Mouse (Mus musculus): ENCODE results near the gene Pif1. TPM values are rescaled to one million over a fixed set of nuclear protein-coding genes. Genes with fewer than 3 reads are reported as not detected.

Gene Pif1
- polyA plus RNA-seq, 1 experiment, result 3.8 TPM

GRCm38 (mm10) chr9:65587573-65588358 lies 806 bp downstream of the Pif1 start:
- TF ChIP-seq CTCF (IDR thresholded peaks at IDR 0.05; ENCODE audit: low read depth, low read length), result no peak
- TF ChIP-seq POLR2A (IDR thresholded peaks at IDR 0.05; ENCODE audit: borderline replicate concordance, low read depth, low read length), result no peak
- Histone ChIP-seq H3K27ac (ENCODE audit: insufficient read depth, low read depth, low read length) (no peak overlapping the region), H3K4me1 (ENCODE audit: control insufficient read depth, insufficient read depth, low read length) (peaks cover 1% of the 10 kb centered on the region), H3K4me3 (ENCODE audit: insufficient read depth, low read length) (peak overlapping the region; percentile 64)

GRCm38 (mm10) chr9:65589091-65589490 lies 2.1 kb downstream of the Pif1 start:
- Histone ChIP-seq H3K4me1 (ENCODE audit: control insufficient read depth, insufficient read depth, low read length) (no peaks in the 10 kb centered on the region), H3K27ac (ENCODE audit: insufficient read depth, low read depth, low read length) (no peak overlapping the region), H3K4me3 (ENCODE audit: insufficient read depth, low read length) (no peak overlapping the region)
- no peak for TF ChIP-seq POLR2A (IDR thresholded peaks at IDR 0.05; ENCODE audit: borderline replicate concordance, low read depth, low read length)
- TF ChIP-seq CTCF (IDR thresholded peaks at IDR 0.05; ENCODE audit: low read depth, low read length), result no peak

- H3K4me1 ChIP-seq (ENCODE audit: control insufficient read depth, insufficient read depth, low read length), result no peaks in the 10 kb centered on the region
- H3K27ac ChIP-seq (ENCODE audit: insufficient read depth, low read depth, low read length), result no peak overlapping the region
- H3K4me3 ChIP-seq (ENCODE audit: insufficient read depth, low read length), result no peak overlapping the region
- TF ChIP-seq CTCF (IDR thresholded peaks at IDR 0.05; ENCODE audit: low read depth, low read length), result no peak
- TF ChIP-seq POLR2A (IDR thresholded peaks at IDR 0.05; ENCODE audit: borderline replicate concordance, low read depth, low read length), result no peak
Measured at GRCm38 (mm10) chr9:65592721-65593120, 5.8 kb downstream of the Pif1 start.

GRCm38 (mm10) chr9:65593596-65593995 lies 6.6 kb downstream of the Pif1 start:
- Histone ChIP-seq H3K4me3 (ENCODE audit: insufficient read depth, low read length) (no peak overlapping the region), H3K4me1 (ENCODE audit: control insufficient read depth, insufficient read depth, low read length) (no peaks in the 10 kb centered on the region), H3K27ac (ENCODE audit: insufficient read depth, low read depth, low read length) (no peak overlapping the region)
- TF ChIP-seq POLR2A (IDR thresholded peaks at IDR 0.05; ENCODE audit: borderline replicate concordance, low read depth, low read length) (no peak), CTCF (IDR thresholded peaks at IDR 0.05; ENCODE audit: low read depth, low read length) (no peak)

- no peak overlapping the region for H3K27ac ChIP-seq (ENCODE audit: insufficient read depth, low read depth, low read length)
- no peaks in the 10 kb centered on the region for H3K4me1 ChIP-seq (ENCODE audit: control insufficient read depth, insufficient read depth, low read length)
- TF ChIP-seq CTCF (IDR thresholded peaks at IDR 0.05; ENCODE audit: low read depth, low read length), result peak; percentile 74
- no peak for TF ChIP-seq POLR2A (IDR thresholded peaks at IDR 0.05; ENCODE audit: borderline replicate concordance, low read depth, low read length)
- no peak overlapping the region for H3K4me3 ChIP-seq (ENCODE audit: insufficient read depth, low read length)
Measured at GRCm38 (mm10) chr9:65598765-65599249, 11.8 kb downstream of the Pif1 start.

GRCm38 (mm10) chr9:65600951-65601350 lies 14.0 kb downstream of the Pif1 start:
- no peak for TF ChIP-seq CTCF (IDR thresholded peaks at IDR 0.05; ENCODE audit: low read depth, low read length)
- no peak for TF ChIP-seq POLR2A (IDR thresholded peaks at IDR 0.05; ENCODE audit: borderline replicate concordance, low read depth, low read length)

GRCm38 (mm10) chr9:65603401-65604102 lies 16.6 kb downstream of the Pif1 start:
- H3K27ac ChIP-seq (ENCODE audit: insufficient read depth, low read depth, low read length), result no peak overlapping the region
- no peaks in the 10 kb centered on the region for H3K4me1 ChIP-seq (ENCODE audit: control insufficient read depth, insufficient read depth, low read length)
- no peak overlapping the region for H3K4me3 ChIP-seq (ENCODE audit: insufficient read depth, low read length)
- TF ChIP-seq CTCF (IDR thresholded peaks at IDR 0.05; ENCODE audit: low read depth, low read length), result no peak
- no peak for TF ChIP-seq POLR2A (IDR thresholded peaks at IDR 0.05; ENCODE audit: borderline replicate concordance, low read depth, low read length)

More at GRCm38 (mm10) chr9:65600951-65601350, 14.0 kb downstream of the Pif1 start:
- Histone ChIP-seq H3K4me3 (ENCODE audit: insufficient read depth, low read length) (no peak overlapping the region), H3K27ac (ENCODE audit: insufficient read depth, low read depth, low read length) (no peak overlapping the region), H3K4me1 (ENCODE audit: control insufficient read depth, insufficient read depth, low read length) (no peaks in the 10 kb centered on the region)

GRCm38 (mm10) chr9:65605471-65606136 lies 18.6 kb downstream of the Pif1 start:
- Histone ChIP-seq H3K4me1 (ENCODE audit: control insufficient read depth, insufficient read depth, low read length) (no peaks in the 10 kb centered on the region), H3K27ac (ENCODE audit: insufficient read depth, low read depth, low read length) (no peak overlapping the region), H3K4me3 (ENCODE audit: insufficient read depth, low read length) (no peak overlapping the region)
- TF ChIP-seq POLR2A (IDR thresholded peaks at IDR 0.05; ENCODE audit: borderline replicate concordance, low read depth, low read length) (no peak), CTCF (IDR thresholded peaks at IDR 0.05; ENCODE audit: low read depth, low read length) (peak; percentile 78)

GRCm38 (mm10) chr9:65606321-65607109 lies 19.6 kb downstream of the Pif1 start:
- Histone ChIP-seq H3K4me3 (ENCODE audit: insufficient read depth, low read length) (no peak overlapping the region), H3K27ac (ENCODE audit: insufficient read depth, low read depth, low read length) (no peak overlapping the region), H3K4me1 (ENCODE audit: control insufficient read depth, insufficient read depth, low read length) (no peaks in the 10 kb centered on the region)
- no peak for TF ChIP-seq POLR2A (IDR thresholded peaks at IDR 0.05; ENCODE audit: borderline replicate concordance, low read depth, low read length)

Measured in bone marrow macrophage, adult 2 months (primary cell).